Mouse (Mus musculus): ENCODE measurements at regions not wholly inside any gene's neighbourhood (a gene's known extent, or its start where the extent isn't known, plus 50 kb on each side); places are given as distances from the start of the nearest gene placed in this dataset.
"Not testable (repeated sequence)": the region's sequence is repeated elsewhere in the genome, so short reads cannot be mapped to it uniquely, and the experiment has no call there.

DNA sequence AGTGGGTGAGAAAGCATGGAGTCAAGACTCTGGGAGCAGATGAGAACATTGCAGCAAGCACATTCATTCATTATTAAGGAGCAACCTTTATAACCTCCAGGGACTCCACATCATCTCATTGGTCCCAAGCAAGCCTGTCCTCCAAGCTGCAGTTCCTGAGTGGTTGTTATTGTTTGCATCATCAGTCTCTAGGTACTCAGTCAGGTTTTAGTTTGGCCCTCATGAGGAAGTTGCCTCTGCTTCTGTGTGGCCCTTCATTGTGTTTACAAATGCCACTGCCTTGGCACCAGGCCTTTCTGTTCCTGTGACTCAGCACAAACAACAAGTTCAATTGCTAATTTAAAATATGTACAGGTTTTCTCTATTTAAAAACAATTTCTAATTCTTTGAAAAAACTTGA is 323.8 kb upstream of the Pabpc4l start:
- DNase-seq: no peak

DNA sequence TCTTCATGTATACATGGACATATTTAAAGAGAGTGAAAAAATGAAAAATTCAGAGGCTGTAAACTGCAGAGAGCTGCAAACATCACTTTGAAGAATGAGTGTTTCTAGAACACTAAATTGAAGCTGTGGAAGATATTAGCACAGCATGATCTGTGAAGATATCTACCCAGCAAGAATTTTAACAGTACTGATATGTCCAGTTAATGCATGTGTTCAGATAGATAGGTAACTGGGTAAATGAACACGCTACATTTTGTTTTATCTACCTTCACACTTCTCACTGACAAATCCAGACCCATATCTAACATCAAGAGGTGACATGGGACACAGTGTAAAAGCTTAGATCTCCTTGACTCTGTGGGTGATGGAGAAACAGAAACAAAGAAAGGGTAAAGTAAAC is 316.9 kb upstream of the Pabpc4l start:
- no peak for DNase-seq

DNA sequence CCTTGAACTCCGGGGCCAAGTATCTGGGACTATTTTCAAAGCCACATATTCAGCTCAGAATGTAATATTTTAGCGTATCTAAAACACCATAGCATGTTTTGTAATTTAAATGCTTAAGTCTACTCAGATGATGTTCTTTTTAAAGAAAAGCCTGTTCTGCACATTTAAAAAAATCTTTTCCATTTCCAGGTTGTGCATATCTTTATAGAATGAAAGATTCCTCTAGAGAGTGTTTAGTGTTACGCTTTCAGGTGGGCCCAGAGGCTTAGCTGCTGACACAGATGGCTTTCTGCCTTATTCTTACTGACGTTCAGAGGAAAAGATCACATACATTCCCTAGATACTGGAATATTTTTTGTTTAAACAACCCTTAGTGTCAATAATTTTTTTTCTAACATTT is 310.5 kb upstream of the Pabpc4l start:
- DNase-seq: no peak

DNA sequence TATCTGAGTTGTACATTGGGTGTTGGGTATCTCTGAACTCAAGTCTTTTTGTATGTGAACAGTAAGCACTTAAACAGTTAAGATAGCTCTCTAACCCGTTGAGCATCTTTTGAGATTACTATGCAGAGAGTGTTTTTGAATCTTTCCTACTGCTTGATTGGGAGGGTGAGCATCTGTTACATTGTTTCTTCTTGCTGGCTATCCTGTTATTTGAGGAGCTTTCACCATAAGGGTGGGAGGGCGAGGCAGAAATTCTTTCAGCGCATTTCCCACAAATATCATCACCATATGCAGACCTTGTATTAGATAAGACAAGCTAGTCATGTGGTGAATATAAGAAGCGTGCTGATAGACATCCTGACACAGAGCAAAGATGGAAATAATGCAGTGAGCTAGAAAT is 279.7 kb upstream of the Pabpc4l start:
- no peak for DNase-seq

DNA sequence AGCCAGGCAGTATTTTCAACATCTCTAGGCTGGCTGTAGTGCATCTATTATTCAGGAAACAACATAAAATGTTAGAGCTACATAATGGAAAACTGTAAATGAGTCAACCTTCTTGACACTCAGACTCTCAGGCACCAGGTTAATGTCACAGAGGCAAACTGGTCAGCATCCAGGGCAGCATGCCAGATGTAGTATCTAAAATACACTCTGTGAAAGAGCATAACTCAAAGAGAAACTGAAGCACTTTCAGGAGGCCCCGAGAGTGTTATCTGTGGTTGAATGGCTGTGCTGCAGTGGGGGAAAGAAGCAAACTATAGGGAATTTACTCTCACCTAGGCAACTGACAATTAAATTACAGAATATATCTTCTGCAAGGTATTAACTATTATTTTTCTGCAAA is 253.6 kb upstream of the Pabpc4l start:
- DNase-seq: peak; percentile 42

DNA sequence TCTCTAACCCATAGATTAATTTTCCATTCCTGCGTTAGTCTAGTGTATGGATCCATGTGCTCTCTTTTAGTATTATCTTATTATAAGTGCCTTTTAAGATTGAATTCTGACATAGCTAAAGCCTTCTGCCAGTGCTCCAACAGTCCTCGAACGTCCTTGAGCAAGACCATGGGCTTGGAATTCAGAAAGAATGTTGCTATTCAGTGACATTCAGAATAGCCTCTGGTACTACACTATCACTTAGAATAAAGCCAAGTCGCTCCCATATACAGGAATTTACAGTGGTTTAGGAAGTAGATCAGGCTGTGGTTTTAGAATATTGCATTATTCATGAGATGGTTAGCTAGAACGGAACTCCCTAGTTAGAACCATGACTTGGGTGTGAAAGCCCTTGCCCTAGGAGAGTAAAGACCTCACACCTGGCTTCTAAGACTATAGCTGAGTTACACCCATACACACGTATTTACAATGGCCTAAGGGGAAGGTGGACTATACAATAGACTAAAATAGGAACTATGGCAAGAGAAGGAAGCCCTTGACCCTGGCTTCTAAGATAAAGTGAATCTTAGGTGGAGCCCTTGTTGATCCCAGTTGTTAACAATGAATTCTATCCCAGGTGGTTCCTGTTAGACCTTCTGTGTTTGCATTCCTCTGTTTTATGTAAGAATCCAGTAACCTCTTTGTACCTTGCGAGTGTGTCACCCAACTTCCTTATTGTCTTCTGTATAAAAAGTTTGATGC is 239.8 kb upstream of the Pabpc4l start:
- DNase-seq: not testable (repeated sequence)
